Mouse (Mus musculus): Measurements from ENCODE around the gene Hbp1.

Gene Hbp1

DNA sequence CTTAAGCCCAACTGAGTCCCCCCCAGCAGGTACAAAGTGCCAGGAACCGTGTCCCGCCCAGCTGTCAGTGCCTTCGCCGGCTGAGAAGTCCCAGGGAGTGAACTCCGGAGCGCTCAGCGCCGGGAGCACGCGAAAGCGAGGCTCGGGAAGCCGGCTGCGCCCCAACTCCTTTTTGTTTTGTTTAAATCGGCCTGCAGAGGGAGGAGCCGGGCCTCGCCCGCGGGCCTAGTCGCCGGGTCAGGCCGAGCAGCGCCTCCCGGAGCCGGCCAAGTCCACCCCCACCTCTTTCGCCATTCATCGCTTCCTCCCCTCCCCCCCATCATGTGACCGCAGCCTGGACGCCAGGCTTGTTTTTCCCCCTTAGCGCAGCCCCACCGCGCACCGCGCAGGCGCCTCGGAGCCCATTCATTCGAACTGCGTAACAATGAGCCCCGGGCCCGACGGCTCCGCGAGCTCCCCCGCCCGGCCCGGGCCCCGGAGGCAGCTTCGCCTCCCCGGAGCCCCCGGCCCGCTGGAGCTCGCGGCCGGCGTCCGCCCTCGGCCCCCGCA, 1.1 kb downstream of the Hbp1 start:
- DNase-seq, result peak; percentile 81 to 88

DNA sequence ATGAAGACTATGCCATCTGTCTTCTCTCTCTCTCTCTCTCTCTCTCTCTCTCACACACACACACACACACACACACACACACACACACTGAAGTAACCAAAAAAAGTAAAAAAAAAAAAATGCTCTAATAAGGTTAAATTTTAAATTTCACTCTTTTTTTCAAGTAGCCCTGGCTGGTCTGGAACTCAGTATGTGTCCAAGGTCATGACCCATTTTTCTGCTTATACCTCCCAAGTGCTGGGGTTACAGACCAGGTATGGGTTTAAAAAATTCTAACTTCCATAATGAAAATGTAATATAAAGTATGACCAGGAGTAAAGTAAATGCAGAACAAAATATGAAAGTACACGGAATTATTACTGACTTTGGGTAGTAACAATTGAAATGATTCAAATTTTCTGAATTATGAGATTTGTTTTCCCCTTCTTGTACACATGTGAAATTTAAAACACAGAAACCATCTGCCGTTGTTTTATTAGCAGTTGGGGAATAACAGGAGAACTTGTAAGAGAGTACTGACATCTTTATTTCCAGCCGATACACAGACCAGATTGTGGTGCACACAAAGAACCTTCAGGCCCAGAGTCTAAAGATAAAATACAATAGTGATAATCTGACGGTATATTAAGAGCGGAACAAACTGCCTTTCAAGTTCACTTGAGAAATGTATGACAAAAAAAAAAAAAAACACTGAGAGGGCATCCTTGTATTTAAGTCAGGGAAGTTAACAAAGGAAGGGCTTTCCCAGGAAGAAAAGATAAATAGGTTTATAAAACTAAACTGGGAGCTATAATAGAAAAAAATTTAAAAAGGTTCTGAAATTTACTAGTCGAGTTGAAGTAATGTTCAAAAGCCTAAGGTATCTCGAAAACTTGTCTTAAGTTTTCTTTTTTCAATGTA, 2.0 kb downstream of the Hbp1 start:
- no peak for DNase-seq

DNA sequence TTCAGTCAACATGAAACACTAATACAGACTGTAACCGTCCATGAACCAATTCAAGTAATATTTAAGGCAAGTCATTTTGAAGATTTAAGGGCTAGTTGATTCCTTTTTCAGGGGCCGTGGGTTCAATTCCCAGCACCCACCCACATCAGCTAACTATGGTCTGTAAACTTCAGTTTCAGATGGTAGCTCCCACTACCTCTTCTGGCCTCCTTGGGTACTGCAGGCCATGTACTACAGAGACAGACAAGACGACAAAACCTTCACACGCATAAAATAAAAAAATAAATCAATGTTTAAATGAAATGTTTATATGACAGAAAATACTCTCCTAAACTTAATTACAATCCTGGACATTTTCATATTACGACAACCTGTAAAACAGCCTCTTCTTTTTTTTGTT, 2.9 kb downstream of the Hbp1 start:
- DNase-seq, result peak in 1 of 2 experiments; percentile 16

DNA sequence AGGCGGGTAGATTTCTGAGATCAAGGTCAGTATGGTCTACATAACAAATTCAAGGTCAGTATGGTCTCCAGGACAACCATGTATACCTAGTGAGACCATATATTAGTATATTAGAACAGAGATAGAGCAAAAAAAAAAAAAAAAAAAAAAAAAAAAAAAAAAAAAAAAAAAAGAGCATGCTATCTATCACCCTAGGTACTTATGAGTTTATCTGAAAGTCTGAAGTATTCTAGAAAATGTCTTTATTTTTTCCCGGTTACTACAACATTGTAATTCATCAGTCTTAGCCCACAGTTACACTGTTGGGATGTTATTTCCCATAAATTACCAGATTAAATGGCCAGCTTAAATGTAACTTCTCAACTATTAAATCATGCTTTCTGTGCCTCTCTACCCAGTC, 5.9 kb downstream of the Hbp1 start:
- DNase-seq, result no peak

DNA sequence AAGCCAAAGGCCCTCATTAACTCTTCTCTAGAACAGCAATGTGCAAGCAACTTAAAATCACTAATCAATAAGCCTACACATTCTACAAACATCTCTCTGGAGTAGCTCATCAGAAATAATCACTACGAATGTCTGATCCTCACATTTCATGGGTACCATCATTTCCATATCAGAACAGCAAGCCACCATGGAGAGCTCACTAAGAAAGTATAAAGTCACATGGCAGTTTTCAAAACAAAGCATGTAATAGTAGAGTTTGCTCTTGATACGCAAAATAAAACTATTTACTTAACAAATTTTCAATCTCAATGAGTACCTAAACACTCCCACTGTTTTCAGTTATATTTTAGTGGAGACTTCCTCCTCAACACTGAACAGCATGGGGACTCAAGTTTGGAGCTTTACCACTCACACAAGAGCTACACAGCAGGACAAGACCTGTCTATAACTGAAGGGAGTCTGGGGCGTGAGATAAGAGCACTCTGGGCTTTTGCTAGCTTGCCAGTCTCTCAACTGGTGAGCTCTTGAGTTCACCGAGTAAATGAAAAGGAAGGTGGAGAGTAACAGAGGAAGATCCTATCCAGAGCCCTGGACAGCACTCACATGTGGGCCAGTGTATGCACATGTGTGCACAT, 7.2 kb downstream of the Hbp1 start:
- DNase-seq, result no peak

DNA sequence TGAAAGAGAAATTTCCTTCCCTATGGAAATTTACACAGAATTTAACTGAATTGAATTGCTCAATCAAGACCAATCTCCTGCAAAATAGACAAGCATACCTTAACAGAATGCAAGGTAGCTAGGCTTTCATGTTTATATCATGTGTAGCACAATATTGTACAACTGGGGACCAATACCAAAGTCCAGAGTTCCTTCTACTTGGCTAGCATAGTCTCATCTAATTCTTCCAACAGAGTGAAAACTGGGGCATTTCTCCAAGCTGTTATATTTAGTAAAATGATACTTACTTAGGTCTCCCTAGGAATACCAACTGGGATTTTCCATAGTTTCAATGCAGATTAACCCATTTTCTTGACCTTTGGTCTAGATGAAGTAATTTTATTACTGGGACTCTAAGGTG, 11.3 kb downstream of the Hbp1 start:
- DNase-seq, result no peak

DNA sequence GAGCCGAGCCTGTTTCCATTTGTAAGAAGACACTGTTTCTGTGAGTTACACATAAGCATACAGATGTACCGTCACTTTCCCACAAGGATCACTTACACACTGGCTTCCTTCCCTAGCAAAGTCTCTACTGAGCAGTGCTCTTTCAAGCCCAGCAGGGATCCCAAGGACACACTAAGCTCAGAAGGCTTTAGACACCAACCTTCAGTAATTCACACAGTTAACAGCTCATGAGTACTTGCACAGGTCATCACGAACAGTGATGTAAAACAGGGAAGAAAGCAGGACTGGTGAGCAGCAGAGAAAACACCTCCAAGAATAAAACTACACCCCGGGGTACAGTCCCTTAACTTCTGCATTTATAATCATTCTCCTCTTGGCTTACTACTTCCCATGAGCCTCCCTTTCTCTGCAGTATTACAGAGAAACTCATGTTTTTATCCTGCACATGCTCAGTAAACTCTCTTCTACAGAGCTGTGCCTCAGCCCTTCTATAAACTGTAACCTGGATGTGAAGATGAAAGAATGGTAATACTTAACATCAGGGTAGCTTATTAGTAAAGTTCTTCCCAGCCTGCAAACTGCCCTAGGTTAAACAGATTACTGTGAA, 11.8 kb downstream of the Hbp1 start:
- DNase-seq, result no peak

DNA sequence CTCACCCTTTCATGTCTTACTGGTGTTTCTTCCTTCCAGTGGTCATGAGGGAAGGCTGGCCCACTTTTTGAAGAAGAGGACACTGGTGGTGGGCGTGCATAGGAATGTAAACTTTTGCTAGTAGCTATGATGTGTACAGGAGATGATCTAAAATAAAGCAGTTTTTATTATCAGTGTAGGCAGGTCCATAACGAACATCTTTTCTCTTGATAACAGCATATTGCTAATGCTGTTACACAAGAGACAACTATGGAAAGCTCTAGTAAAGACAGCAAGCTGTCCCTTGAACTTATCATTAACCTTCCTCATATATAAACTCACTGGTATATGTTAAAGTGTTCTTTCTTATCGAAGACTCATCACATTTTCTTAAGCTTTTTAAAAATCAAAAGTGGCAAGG, 12.7 kb downstream of the Hbp1 start:
- no peak for DNase-seq

DNA sequence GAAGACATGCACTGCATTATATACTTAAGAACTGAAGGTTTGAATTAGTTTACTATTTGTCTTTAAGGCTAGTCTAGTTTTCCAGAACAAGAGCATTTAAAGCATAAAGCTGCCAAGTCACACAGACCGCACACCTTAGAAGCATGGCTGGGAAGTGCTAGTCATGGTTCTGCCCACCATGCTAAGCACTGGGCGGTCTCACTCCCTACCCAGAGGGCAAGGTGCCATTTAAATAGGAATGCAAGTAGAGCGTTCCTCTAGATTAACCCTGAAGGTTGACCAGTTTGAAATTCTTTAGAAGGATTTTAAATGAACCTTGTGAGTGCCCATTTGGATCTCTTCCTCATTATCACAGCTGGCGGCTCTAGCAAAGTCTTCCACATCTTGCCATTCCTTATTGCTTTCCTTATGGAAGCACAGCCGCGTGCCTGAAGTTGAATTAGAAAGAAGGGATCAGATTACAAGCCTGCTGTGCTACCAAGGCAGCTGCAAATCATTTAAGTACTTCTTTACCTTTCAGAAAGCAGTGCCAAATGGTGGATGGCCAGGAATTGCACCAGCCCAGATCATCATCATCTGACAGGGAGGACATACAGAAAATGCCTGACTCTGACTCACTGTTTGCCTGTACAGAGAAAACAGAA, 13.6 kb downstream of the Hbp1 start:
- no peak for DNase-seq

DNA sequence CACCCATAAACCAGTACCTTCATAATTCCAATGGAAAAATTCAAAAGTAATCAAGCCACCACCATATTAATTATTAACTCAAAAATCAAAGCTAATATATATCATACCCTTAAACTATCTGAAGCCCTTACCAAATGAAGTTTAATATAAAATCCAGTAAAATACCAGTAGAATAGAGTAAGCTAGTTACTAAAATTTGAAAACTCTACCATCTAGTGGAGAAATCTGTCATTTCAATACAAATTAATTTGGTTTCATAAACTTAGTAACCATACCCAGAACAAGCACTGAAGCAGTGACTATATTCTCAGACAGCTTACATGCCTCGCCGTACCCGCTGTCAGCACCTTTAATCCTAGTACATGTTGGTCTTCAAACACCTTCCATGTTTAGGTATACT, 18.5 kb downstream of the Hbp1 start:
- no peak for DNase-seq

DNA sequence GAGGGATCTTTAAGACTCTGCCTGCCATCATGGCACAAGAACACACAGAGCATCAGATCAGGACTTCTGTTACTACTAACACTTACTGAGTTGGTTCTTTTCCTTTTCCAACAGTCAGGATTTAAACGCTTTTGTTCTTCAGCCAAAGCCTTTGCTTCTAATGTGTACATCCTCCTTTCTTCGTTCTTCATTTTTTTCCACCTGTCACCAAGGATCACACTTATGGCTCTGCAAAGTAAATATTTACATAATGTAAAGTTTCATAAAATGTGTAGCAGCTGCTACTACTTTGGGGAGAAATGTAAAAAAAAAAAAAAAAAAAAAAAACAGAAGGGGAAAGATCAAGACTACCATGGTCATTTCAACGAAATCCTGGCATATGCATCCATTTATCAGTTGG, 21.8 kb downstream of the Hbp1 start:
- DNase-seq, result no peak

DNA sequence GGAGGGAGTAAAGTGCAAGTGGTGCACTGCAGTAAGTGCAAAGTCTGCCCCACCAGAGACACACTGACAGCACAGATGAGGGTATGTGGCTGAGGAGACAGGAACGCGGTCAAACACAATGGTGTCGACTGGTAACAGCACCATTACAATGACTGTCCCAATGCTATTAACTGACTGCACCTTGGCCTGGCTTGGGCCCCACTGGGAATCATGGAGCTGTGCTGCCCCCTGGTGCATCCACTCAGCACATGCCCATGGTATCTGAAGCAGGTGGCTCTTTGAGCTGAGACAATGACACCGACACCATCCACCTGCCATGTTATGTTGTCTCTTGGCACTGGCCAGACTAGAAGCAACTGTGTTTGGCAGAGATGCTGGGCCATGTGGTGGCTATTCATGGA, 23.7 kb downstream of the Hbp1 start:
- peak; percentile 97 to 98 for DNase-seq

DNA sequence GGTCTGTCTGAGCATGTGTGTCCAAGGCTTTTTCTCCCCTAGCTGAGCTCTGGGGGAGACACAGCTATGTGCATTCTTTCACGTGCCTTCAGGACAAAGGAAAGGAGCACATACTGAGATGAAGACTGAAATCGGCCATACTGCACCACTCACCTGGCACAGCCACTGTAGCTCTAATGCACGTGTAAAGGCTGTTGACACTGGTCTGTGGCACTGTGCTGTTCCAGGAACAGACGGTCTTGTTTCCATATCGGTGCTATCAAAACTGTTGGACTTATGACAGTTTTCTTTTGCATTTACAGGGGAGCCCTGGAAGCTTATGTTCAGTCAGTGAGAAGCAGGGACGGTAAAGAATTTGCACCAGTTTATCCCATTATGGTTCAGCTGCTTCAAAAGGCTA, 25.0 kb downstream of the Hbp1 start:
- DNase-seq, result peak in 1 of 2 experiments; percentile 36

DNA sequence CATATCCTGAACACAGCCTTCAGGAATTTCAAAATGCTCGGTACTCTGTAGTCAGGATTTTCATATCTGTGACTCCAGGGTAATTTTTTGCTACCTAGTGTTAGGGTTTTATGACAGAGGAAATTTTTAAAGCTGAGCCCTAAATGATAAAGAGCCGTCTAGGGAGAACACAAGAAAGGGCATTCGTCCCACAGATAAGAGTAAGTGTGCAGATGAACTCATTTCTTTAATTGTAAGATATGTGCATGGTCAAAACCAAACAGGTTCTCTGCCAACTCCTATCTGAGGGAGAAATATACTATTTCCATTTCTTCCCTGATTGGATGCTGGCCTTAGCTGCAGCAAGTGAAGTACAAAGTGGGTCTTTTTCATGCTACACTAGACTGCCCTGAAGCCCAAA, 26.2 kb downstream of the Hbp1 start:
- DNase-seq, result no peak

DNA sequence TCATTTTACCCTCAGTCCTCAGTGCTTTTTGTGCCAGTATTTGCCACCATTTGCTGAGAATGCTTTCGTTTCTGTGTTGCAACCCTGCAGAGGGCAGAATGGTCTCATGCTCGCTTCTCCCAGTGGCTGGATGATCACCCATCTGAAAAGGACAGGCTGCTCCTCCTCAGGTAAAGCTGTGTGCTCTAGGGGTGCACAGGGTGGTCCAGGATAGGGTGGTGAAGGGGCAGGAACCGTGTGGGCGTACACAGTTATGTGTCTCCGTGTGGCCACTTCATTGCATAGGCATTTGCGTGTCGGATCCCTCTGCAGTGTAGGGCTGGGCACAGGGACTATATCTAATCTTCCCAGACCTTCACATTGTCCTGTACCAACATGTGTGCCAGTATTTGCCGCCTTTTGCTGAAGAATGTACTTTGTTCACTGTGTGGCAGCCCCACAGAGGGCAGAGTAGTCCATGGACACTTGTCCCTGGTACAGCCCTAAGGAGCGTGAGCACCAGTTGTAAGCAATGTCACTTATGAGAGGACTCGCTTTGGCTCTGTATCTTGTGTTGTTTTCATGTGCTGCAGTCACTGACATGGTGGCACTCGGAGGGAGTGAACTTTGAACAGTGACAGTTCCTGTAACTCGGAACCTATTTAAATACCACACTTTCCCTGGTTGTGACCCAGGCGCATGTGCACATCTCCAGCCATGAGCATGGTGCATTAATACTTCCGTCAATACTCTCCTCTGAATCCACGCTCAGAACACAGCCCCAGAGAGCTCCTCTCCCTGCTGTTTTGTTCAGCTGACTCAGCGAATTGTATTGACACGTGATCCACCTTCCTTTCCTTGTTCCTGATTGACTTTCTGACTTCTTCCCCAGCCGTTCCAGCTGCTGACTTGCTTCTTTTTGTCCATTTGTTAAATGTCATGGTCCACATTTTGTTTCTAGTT, 29.6 kb downstream of the Hbp1 start:
- no peak for DNase-seq

DNA sequence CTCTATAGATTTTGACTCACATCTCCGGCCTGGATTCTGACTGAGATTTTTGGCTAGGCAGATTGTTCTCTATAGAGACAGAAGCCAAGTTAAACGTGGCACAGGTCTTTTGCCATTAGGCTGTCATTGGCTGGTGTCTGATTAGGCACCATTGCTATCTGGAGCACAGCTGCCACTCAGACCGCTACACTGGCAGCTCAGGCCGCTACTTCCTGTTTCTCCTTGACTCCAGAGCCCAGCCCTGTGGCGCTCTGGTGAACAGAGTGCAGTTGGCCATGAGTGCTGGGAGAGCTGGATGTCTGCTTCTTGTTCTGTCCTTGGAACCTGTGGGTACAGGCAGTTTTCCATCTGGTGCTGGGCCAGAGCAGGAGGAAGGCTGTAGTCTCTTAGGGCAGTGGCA, 33.1 kb downstream of the Hbp1 start:
- peak; percentile 79 to 85 for DNase-seq

DNA sequence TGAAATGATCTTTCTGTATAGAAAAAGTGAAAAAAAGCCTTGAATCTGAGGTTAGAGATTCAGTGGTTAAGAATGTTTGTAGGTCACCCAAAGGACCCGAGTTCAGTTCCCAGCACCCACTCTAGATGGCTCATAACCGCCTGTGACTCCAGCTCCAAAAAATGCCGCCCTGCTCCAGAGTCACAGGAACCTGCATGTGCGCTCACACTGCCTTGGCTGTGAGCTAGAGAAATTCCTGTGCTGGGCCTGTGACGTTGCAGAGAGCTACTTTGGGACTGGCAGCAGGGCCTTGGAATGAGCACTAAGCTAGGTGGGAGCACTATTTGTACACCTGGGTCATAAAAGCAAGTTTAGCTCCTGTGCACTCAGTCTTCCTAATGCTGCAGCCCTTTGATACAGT, 33.6 kb downstream of the Hbp1 start:
- no peak for DNase-seq

DNA sequence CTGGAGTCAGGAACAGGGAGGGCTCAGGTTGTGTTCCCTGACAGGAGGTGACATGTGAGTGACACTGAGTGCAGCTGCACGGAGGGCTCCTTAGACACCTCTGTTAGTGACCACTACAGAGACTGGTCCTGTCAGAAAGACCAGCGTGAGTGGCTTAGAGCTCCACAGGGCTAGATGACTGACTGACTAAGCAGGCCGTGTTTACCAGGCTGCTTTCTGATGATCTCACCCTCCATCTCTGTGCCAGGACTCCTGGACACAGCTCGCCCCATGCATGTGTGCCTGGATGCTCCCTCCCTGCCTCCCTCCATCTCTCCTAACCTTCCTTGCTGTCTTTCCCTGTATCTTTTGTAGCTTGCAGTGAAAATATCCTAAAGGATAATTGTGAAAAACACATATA, 36.7 kb downstream of the Hbp1 start:
- peak; percentile 82 to 86 for DNase-seq

DNA sequence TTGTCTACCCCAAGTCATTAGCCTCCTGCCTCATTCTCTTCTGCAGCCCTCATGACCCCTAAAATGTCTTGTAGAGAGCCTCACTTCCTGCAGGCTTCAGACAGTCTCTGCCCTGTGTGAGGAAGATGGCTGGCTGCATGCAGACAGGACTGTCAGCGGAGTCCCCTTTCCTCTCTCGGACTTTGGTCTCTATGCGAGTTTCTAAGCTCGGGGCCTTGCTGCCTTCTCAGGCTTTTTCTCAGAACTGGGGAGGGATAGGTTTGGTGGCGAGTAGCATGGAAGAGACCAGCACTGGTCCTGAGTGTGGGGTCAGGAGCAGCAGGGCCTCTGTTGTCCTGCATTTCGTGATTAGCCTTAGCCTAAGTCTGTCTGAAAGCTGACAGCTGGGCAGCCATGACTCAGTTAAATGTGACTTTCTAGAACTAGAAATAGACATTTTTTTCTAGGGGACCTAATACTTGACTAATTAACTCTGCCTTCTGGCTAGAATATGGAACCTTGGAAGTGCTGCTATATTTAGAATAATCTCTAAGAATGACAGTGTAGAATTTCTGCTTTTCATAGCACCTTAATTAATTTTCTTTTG, 37.3 kb downstream of the Hbp1 start:
- no peak for DNase-seq

DNA sequence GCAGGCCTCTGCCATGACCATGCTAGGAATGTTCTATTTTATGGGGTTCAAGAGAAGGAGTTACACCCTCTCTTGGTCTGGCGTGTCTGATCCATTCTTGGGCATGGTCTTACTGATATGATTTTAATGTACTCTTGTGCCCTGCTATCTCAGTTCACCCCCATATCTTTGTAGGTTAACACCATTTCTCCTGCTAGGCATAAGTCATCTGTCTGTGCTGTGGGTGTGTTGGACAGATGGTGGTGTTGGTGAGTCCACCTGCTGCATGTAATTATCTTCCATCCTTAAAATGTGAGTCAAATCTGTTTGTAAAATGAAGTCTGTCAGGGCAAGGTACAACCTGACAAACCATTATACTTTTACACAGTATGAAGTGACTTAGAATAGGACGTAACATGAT, 42.9 kb downstream of the Hbp1 start:
- DNase-seq, result no peak

DNA sequence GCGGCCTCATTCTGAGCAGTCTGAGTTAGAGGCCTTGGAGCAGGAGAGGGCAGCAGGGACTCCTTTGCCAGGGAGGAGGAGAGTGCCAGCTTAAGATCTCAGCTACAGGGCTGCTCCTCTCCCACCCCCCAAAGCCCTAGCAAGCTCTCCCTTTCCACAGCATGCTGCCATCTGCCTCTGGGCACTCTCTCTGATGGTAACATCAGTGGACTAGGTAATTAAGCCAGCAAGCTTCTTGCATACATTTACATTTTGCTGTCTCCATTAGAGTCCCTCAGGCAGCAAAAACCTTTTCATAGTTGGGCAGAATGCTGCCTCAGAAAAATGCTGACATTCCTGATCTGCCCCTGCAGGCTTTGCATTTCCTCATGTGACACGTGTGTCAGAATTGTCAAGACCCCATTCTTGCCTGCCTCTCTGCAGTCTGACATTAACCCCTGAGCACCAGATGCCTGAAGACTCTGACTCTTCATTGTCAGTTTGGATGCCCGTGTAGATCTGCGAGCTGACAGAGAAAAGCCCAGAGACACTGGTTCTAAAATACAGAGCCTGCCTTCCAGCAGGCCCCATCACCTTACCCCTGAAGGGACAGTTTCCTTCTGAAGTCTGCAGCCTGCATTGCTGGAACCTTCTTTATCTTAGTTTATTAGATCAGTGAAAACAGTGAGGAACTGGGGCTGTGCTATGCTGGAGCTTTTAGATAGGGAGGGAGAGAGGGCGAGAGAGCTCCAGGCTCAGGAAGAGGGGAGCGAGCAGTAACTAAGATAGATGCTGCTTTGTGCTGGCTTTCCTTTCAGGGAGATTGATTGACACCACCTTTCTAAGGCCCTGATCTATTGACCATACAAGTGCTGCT, 44.4 kb downstream of the Hbp1 start:
- peak; percentile 45 to 50 for DNase-seq
